Mouse (Mus musculus): ENCODE results near the gene Gm10570.

Gm10570 gene

DNA sequence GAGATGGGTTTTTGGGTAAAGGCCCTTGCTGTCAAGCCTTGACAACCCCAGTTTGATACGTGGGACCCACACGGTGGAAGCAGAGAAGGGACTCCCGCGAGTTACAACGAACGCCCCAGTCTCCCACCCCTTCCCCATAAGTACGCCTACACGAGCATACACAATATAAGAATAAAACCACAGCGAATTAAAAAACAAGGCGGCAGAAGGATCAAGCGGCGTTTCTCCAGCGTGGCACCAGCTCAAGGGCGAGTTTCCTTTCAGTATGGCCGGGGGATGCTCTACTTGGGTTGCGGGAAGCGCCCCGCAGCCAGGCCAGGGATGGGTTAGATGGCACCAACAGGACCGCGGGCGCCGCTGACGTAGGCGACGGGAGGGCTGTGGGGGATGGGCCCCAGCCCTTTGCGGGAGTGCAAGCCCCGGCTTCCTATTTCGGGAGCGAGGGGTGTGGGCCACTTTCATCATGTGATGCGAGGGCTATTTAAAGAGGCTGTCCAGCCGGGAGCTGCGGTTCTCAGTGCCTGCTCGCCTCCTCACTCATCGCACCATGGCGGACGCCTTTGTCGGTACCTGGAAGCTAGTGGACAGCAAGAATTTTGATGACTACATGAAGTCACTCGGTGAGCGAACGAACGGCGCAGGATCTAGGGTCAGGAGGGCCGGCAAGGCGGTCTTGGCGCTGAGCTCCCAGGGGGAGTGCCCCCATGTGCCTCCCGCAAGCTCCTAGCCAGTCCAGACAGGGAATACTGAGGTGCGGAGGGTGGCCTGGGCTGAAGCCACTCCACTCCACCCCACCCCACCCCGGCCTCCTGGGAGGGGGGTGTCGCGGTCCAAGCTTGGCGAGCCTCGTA lies at the start of gene Gm10570, which contains the start of gene Fabp3:
TSS of gene Gm10570 (minus strand) at position 444 of the 851 bp plus-strand sequence.
TSS of gene Fabp3 (plus strand) at position 365 of the 851 bp plus-strand sequence.
- peak; percentile 66 for DNase-seq (ENCODE audit: low spot score)

DNA sequence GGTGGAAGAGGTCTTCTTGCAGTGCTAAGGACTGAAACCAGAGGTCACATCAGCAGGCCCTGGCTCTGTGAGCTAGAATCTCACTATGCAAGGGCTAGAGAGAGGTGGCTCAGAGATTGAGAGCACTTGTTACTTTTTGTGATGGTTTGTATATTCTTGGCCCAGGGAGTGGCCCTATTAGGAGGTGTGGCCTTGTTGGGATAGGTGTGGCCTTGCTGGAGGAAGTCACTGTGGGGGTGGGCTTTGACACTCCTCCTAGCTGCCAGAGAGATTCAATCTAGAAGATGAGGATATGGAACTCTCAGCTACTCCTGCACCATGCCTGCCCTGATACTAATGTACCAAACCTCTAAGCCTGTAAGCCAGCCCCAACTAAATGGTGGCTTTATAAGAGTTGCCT lies 49.5 kb upstream of the Gm10570 start:
- no peak for DNase-seq (ENCODE audit: low spot score)

DNA sequence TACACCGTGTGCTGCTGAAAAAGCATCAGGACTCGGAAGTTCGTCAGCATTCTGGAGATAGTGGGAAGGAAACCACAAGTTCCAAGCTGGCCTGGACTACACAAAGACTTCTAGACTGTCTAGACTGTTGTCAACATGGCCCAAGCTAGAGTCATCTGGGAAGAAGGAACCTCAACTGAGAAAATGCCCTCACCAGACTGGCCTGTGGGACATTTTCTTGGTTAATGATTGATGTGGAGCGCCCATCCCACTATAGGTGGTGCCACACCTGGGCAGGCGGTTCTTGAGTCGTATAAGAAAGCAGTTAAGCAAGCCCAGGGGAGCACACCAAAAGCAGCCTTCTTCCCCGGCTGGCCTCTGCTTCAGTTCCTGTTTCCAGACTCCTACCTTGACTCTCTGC lies 44.1 kb upstream of the Gm10570 start:
- no peak for DNase-seq (ENCODE audit: low spot score)

DNA sequence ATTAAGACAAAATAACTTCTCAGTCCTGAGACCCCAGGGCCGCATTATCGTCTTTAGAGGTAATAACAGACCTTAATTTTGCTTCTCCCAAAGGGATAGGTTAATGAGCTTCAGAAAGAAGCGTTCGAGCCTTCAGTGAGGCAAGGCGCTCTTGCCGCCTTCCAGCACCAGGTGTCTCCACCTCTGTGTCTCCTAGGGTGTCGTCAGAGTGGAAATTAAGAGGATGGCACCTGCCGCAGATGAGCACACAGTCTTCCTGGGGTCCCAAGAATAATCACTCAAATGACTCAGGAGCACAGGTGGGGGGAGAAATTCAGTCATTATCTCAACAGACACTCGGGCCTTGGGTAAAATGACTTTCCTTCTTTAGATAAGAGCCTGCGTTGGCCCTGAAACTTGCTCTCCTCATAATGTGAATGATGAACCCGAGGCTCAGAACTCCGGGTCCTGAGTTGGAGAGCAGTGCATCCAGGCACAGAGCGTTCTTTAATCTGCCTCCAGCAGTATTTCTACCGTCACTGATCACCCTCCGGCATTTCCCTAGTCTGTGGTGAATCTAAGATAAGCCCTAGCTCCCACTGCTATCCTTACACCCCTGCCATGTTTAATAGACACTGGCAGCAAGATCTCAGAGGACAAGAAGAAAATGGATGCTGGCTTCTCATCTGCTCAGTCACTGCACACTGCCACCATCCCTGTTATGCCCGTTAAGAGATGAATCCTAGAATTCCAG lies 42.4 kb upstream of the Gm10570 start:
- no peak for DNase-seq (ENCODE audit: low spot score)

DNA sequence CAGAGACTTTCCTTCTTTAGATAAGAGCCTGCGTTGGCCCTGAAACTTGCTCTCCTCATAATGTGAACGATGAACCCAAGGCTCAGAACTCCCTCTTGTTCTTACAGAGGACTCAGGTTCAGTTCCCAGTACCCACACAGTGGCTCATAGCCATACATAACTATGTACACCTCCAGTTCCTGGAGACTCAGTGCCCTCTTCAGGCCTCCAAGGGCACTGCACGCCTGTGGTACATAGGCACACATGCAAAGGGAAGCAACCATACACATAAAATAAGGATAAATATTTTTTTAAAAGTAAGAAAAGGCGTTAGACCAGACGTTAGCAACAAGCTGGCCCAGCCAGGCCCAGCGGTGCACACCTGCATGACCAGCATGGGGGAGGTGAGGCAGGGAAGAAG lies 41.2 kb upstream of the Gm10570 start:
- DNase-seq (ENCODE audit: low spot score), result no peak

DNA sequence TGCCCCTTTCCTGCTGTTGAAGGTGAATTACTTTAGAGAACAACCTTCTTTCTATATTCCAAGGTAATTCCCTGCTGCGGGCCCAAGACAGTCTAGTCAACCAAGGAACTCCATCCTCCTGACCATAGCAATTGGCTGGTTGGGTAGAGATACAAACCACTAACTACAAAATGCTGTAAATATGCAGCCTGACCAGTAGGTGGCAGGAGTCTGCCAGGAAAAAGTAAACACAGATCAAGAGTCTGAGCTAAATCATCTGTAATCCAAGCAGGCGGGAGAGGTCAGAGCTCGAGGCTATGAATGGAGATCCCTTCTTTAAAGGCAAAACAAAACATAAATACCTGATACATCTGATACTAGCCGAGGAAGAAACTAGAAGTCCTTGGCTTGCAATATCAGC lies 33.2 kb upstream of the Gm10570 start:
- DNase-seq (ENCODE audit: low spot score), result peak; percentile 80

DNA sequence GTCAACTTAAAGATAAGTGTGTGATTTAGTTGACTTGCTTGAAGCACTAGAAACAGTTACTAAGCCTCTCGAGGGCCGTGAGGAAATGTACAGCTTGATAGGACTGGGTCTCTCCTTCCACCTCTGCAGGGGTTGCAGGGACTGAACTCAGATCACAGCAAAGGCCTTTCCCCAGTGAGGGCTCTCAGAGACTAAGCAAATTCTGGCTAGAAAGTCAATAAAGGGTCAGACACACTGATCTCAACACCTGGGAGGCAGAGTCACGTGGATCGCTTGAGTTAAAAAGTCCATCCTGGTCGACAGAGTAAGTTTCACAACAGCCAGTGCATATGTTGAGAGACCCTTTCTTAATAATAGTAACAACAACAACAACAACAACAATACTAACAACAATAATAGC lies 27.4 kb upstream of the Gm10570 start:
- no peak for DNase-seq (ENCODE audit: low spot score)

DNA sequence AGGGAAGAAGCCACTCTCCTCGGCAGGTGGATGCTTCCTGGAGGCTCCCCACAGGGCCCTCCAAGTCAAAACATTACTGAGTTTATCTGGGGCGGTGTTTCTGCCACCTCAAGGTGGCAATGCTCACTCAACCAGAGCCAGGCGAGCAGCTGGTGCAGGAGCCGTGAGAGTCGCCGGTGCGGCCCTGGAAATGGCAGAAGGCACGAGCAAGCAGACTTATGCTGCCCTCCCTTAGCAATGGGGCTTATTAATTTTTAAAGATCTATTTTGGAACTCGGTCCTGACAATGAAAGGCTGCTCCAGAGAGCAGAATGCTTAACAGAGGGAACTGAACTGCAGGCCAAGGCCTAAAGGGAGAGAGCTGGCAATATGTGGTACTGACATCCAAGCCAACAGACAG lies 18.9 kb upstream of the Gm10570 start:
- no peak for DNase-seq (ENCODE audit: low spot score)

DNA sequence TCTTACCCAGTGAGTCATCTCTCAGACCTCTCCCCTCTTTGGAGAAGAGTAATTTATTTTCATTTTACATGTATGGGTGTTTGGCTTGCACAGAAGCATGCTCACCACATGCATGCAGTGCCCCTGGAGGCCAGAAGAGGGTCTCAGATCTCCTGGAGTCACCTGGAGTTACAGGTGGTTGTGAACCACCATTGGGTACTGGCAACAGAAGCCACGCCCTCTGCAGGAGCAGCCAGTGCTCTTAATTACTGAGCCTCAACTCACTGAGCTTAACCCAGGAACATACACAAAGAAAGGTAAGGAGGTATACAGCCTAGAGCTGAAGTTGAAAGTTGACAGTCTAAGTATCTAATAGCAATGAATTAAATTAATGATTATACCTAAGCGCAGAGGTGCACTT lies 17.0 kb upstream of the Gm10570 start:
- no peak for DNase-seq (ENCODE audit: low spot score)

DNA sequence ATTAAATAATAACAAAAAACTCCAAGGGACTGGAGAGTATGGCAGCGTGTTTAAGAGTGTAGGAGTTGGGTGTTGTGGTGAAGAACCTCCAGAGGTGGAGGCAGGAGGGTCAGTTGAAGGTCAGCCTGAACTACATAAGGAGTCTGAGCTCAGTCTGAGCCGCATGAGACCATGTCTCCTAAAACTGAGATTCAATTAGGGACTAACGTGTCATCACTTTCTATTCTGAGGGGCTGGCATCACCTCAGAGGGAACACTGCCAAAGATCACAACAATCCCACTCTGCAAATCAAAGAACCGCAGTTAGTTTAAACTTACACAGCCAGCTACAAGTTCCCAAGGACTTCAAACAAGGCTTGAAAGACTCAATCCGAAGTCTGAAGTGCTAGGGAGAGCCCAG lies 15.1 kb upstream of the Gm10570 start:
- no peak for DNase-seq (ENCODE audit: low spot score)

DNA sequence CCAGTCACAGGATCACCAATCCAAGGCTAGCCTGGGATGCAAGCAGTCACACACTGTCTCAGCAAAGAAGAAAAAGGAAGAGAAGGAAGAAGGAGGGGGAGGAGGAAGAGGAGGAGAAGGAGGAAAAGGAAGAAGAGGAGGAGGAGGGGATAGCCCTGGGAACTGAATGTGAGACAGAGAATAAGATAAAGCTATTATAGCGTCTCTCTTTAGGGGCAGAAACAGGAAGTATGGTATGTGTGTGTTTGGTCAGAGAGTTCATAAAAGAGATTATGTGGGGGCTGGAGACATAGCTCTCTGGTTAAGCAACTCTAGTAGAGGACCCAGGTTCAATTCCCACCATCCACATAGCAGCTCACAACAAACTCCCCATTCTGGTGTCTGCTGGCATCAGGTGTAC lies 14.7 kb upstream of the Gm10570 start:
- no peak for DNase-seq (ENCODE audit: low spot score)

DNA sequence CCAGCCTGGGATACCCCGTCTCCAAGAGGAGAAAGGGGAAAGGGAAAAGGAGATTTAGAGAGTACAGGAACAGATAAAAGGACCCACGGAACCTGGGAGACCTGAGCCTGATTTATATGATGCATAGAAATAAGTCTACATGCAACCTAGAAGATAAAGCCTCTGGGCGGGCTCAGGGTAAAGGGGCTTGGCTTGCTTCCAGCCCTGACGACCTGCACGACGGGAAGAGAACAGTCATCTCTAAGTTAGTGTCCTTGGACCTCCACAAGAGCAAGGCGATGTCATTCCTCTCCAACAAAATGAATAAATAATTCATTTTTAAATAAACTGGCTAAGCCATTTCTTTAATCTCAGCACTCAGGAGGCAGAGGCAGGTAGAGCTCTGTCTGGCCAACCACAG lies 14.1 kb upstream of the Gm10570 start:
- DNase-seq (ENCODE audit: low spot score), result no peak

DNA sequence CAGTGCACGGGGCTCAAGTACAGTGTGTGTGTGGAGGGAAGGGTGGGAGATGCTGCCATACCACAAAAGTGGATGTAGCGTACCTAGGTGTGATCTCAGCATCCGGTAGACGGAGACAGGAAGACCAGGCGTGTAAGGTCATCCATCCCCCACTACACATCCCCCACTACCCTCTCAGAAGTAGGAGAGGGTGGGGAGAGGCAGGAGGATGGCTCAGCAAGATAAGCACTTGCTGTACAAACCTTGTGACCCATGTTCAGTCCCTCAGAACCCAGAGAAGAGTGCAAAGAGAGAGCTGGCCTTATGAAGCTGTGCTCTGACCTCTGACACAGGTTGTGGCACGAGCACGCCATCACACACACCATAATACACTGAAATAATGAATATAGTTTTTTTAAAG lies 13.2 kb upstream of the Gm10570 start:
- DNase-seq (ENCODE audit: low spot score), result no peak

DNA sequence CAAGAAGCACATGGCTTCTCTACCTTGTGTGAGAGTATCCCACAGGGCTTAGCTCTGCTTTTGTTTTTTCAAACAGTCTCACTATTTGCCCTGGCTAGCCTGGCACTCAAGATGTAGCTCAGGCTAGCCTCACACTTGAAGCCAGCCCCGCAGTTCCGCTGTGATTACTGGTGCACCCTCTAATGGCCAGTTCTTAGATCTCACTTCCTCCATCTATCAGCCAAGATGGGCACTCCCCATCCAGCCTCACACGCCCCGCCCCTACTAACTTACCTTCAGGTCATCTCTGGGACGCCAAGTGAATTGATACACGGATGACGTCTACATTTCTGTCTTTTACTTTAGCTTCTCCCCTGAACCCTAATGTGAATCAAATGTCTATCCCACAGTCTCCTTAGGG lies 11.1 kb upstream of the Gm10570 start:
- DNase-seq (ENCODE audit: low spot score), result no peak

DNA sequence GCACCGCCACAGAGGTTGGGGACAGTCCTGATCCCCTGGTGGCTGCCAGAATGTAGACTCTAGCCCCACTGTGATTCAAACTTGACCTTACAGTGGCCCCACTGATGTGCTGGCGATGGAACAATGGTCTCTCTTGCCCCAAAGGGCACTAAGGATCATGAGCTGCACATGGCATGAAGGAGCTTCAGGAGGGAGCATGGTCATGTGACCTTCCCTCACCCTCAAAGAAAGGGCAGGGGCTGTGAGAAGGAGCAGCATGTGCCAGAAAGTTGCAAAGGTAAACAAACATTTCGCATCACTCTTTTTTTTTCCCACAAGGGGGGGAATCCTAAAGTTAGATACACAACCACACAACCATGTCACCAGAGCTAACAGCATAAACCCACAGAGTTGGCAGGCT lies 9.6 kb upstream of the Gm10570 start:
- no peak for DNase-seq (ENCODE audit: low spot score)

DNA sequence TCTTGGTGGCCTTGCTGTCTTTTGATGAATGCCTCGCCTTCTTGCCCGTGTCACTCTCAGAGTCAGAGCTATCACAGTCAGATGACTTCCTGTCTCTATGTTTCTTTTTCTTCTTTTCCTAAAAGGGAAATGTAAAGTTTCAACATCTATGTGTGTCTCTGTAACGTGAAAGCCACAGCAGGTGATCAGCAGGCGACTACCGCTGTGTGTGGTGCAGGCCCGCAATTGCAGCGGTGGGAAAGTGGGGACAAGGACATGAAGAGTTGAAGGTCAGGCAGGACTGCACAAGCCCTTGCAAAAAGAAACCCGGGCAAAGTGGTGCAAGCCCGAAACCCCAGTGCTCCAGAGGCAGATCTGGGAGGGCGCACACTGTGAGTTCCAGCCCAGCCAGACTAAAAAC lies 8.2 kb upstream of the Gm10570 start:
- no peak for DNase-seq (ENCODE audit: low spot score)

DNA sequence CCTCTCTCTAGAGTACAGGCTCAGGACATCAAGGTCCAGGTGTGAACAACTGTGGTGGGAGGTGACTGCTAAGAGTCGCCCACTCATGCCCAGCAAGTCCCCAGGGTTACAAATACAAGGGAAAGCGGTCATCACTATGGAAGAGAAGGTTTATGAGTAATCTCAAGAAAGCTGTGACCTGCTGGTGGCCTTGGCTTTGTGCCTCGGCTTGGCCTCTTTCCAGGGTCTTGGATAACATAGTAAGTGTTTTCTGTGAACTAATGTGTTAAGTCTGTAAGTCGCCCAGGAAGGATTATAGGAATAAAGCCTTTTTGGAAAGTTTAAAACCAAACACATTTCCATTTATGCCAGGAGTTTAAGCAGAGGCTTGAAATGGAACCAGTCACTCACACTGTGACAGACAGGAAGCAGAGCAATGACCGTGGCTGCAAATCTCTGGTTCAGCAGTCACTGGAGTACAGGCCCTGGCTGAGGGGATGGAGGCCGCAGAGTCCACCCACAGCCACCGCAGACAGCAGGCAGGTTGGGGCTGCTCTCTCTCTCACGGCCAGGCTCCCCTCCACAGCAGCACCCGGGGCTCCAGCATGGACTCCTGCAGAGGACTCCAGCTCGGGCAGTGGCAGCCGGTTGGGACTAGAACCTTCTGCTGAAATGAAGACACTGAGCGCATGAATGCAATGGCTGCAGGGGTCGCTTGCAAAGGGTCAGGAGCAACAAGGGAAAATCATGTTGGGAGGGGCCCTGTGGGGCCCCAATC lies 7.5 kb upstream of the Gm10570 start:
- DNase-seq (ENCODE audit: low spot score), result no peak

DNA sequence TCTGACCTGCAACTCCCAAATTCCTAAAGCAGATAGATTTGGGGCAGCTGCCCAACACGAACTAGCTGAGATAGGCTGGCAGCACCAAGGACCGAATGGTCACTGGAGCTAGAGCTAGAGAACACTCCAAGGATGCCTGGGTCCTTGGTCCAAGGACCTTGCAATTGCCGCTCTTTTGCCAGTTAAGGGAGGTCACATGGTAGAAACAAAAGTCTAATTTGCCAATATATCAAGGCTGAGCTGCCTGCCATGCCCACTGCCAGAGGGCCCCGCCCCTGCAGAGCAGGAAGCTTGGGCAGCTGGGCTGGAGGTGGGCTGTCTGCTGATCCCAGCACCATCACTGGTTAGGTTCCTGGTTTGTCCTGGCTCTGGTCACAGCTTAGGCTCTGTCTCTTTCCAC lies 5.1 kb upstream of the Gm10570 start:
- DNase-seq (ENCODE audit: low spot score), result no peak

DNA sequence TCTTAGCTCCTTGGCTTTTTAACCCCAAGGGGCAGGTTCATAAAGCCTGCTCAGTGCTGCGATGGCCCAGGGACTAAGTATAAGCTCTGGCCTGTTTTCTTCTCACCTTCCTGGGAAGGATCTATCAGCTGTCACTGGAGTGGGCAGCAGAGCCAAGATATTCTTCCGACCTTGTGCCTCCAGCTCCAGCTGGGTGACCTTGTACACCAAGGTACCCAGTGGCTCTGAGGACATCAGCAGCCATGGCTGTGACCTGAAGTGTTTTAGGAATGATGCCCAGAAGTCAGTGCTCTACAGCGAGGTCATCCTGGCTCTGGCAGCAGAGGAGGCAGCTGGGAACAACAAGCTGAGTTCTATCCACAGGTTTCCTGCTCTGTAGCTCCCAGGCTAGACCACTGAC lies 4.1 kb upstream of the Gm10570 start:
- DNase-seq (ENCODE audit: low spot score), result no peak

DNA sequence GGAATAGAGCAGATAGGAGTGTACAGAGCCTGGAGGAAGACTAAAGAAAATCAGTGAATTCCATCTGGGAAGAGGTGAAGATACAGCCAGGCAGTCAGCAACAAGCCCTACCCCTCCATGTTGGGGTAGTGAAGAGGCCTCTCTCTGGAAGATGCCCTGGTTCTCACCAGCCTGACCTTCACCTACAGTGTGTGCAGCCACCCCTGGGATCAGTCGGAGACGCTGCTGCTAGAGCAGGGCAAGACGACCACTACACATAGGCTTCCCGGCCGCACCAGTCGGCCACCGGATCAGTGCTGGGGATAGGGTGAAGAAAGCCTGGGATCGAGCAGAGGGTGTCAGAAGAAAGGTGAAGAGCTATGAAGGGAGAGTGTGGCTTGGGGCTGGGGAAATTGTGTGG lies 780 bp upstream of the Gm10570 start:
- DNase-seq (ENCODE audit: low spot score), result no peak

DNA sequence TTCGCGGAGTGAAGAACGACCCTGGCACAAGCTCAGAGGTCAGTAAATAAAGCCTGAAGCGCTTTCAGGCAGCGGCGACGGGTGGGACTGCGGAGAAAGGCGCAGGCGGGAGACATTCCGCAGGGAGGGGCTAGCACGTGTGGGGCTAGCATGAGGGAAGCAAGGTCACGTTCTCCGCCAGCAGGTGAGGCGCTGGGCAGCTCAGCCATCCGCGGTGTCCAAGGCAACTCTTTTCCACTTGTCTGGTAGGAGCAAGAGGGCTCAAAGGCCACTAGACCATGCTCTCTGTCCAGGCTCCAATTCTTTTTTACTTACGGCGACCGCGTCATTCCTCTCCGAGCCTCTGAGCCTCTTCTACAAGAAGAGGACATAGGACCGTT lies 633 bp downstream of the Gm10570 start:
- DNase-seq (ENCODE audit: low spot score), result peak; percentile 80

DNA sequence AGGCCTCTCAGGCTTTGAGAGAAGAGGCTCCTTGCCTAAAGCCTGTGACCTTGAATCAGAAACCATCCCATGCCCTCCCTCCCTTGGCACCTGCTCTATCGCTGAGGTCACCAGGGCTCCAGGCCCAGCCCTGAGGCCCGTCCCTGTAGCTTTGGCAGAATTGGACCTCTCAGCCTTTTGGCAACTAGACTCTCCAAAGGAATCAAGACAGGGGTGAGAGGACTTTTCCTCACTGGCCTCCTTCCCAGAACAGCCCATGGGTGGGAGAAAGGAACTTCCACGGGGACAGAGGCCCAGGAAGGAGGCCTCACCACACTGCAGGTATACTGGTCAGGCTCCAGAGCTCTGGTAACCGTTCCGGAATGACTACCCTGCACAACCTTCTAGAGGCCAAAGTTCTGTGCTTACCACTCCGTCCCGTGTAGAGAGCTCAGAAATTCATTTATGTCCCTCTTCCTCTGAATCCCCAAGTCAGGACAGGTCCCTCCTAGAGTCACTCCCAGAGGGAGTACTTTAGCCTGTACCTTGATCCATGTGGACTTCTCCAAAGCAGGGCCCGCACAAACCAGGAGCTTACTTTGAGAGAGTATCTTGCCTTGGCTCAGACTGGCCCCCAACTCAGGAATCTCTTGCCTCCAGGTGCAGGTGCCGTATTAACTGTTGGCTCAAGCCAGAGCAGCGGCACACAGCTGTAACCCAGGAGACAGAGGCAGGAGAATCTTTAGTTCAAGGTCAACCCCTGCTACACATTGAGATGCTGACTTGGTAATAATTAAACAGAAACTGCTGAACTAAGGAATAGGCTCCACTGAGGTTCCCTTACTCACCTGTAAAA lies 1.5 kb downstream of the Gm10570 start:
- DNase-seq (ENCODE audit: low spot score), result no peak

Measured in embryo, embryonic 10.5 days (tissue).